Mouse (Mus musculus) cortical plate, adult 2 months (tissue): Measurements from ENCODE around the gene Lck. TPM values are rescaled to one million over a fixed set of nuclear protein-coding genes. Genes with fewer than 3 reads are reported as not detected.

Experiments used
- H3K27ac ChIP-seq: fragments of 200-500 bp; 2 replicates; pipeline ENCODE4 v1.5.1; 2012; ENCODE audit warnings: low read length, control low read depth, inconsistent platforms; ENCODE audit not compliant: insufficient read depth
- H3K4me1 ChIP-seq: fragments of 200-500 bp; 2 replicates; pipeline ENCODE4 v1.6.1; 2011; ENCODE audit warnings: low read length; ENCODE audit not compliant: control insufficient read depth, insufficient read depth
- H3K4me3 ChIP-seq: fragments of 200-500 bp; 2 replicates; pipeline ENCODE4 v1.5.1; 2011; ENCODE audit warnings: mild to moderate bottlenecking, low read length, control low read depth; ENCODE audit not compliant: insufficient read depth
- CTCF ChIP-seq: fragments of 200-500 bp; IDR thresholded peaks from 2 replicates; pipeline ENCODE4 v1.5.1; 2011; ENCODE audit warnings: mild to moderate bottlenecking, control low read depth, low read length; ENCODE audit not compliant: insufficient read depth; ENCODE audit errors: extremely low read depth
- POLR2A ChIP-seq: fragments of 200-500 bp; IDR thresholded peaks from 2 replicates; pipeline ENCODE4 v1.6.1; 2011; ENCODE audit warnings: mild to moderate bottlenecking, low read length, control low read depth; ENCODE audit not compliant: insufficient read depth; ENCODE audit errors: extremely low read depth
- polyA plus RNA-seq: library from polyadenylated mRNA; depleted of rRNA; stranded (reverse); fragments of >200 nt; gene quantifications from 2 replicates; pipeline ENCODE4 v1.2.3, GENCODE M21; 2012

The Lck gene
- polyA plus RNA-seq, 1 experiment = 2.3 TPM

DNA sequence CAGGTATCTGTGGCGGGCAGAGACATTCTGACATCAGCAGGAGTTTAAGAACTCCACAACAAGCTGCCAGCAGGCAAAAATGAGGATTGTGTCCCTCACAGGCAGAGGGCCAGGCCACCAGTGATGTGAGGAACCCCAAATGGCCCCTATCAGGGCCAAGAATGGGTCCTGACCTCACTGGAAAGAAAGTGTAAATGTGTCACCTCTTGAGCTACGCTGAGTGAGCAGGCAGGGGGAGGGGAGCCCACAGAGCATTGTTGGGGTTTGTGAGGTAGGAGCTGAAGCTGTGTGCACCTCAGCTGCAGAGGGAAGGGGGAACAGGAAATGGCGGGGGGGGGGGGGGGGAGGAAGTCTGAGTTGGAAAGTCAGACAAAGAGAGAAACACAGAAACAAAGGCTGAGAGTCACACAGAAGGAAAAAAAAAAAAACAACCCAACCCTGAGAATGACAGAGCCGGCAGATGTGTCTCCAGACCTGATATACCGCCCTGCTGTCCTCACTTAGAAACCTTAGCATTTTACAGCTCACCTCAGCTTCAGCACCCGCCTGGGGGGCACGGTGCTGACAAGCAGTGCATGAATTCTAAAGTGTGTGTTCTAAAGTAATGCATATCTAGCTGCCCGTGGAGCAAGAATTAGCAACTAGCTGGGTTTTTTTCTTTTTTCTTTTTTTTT lies 1.9 kb upstream of the Lck start:
- no peak overlapping the region for H3K27ac ChIP-seq
- no peaks in the 10 kb centered on the region for H3K4me1 ChIP-seq
- no peak overlapping the region for H3K4me3 ChIP-seq
- TF ChIP-seq CTCF (no peak), POLR2A (no peak)

DNA sequence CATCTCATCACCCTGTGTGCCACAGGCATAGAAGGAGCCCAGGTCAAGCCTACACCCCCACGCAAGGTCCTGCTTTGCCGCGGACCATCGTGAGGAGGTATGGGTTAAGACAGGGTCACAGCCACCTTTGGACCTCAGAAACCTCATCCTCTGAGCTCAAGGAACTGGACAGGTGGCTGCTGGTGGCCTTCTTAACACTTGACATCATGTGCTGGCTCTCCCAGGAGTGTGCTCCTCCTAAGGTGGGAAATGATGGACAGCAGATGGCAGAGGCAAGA lies 409 bp downstream of the Lck start:
- no peak overlapping the region for H3K4me3 ChIP-seq
- no peak overlapping the region for H3K27ac ChIP-seq
- no peaks in the 10 kb centered on the region for H3K4me1 ChIP-seq
- TF ChIP-seq POLR2A (no peak), CTCF (no peak)

DNA sequence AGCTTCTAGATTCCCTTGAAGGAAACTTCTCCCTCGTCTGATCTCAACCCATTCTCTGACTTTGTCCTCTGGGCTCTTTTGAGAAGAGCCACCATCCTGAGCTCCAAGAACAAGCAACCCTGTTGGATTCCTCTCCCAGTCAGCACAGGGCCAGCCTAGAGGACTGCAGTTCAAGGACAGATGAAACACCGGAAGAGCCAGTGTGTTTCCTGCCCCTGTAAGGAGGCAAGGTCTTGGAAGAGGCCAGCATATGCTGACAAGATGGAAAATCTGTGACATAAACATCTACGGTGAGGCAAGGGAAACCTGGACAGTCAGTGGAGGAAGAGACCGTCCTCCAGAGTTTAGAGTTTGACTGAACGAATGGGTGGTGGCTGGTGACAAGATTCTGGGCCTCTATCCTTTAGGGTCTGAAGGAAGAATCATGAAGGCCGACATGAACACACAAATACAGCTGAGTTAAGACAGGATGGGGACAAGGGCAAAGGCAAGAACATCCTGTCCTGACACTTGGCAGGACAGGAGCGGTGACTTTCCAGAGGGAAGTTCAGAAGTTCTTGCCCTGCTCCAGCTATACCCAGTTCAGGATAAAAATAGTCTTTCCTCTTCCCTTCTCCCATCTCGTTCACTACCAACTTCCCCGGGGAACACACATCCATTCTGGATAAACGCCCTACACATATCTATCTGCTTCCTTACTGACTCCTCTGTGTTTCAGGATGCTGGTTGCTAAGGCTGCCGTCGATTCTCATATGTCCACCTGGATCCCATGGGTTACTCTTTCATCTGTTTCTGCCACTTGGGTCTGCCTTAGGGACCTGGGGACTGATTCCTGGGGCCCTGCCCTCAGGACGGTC lies 977 bp downstream of the Lck start:
- Histone ChIP-seq H3K4me1 (no peaks in the 10 kb centered on the region), H3K4me3 (no peak overlapping the region), H3K27ac (no peak overlapping the region)
- no peak for TF ChIP-seq POLR2A
- no peak for TF ChIP-seq CTCF

DNA sequence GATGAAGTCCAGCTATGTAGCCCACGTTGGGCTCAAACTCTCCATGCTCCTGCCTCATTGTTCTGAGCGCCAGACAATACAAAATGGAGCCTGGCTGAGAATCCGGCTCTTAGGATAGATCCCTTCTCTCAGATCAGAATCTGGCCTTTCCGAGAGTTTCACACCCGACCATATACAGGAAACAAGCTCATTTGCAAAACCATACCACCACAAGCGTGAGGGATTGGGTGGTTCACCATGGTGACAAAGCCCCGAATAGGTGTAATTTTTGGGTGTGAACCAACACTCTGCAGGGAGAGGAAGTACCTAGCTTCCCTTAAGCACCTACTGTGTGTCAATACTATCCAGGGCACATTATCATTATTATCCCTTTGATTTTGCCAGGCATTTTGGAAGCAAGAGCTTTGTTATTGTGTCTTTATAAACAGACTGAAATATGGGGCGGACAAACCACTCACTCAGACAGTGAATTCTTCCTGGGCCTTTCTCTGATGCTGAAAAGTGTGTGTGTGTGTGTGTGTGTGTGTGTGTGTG lies 1.8 kb downstream of the Lck start:
- Histone ChIP-seq H3K4me3 (no peak overlapping the region), H3K27ac (no peak overlapping the region), H3K4me1 (no peaks in the 10 kb centered on the region)
- TF ChIP-seq CTCF = no peak
- no peak for TF ChIP-seq POLR2A

DNA sequence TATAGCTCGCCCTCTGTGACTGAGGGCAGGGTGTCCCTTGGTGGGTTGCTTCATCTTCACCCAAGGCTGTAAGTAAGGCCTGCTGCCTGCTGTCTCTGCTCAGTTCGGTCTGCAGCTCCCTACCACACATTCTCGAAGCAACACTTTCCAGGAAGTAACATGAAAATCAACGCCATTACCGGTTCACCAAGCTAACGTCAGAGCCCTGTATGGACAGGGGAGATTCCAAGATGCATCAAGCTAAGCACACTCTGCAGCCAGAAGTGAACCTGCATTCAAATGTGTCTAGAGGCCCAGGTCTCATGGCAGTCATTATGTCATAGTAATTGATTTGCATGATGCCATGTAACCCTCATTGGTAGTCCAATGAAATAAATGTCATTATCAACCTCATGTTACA lies 3.4 kb downstream of the Lck start:
- H3K4me3 ChIP-seq = no peak overlapping the region
- no peaks in the 10 kb centered on the region for H3K4me1 ChIP-seq
- TF ChIP-seq CTCF = no peak
- TF ChIP-seq POLR2A = no peak
- H3K27ac ChIP-seq = no peak overlapping the region

DNA sequence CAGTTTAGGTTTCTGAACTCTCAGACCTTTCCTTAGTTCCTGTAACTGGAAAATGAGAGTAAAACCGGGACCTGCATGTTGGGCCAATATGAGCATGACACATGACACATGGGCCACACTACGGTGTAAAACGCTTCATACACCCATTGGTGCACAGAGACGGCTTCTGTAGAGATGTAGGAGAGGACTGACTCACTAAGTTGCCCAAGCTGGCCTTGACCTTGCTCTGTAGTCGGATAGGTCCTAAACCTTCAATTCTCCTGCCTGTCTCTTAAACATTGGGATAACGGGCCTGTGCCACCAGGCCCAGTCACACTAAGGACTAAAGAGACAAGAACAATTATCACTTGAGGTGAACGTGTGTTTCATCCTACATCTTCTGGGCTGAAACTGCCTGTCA lies 5.1 kb downstream of the Lck start:
- Histone ChIP-seq H3K27ac (no peak overlapping the region), H3K4me1 (no peaks in the 10 kb centered on the region), H3K4me3 (no peak overlapping the region)
- TF ChIP-seq POLR2A (no peak), CTCF (no peak)

DNA sequence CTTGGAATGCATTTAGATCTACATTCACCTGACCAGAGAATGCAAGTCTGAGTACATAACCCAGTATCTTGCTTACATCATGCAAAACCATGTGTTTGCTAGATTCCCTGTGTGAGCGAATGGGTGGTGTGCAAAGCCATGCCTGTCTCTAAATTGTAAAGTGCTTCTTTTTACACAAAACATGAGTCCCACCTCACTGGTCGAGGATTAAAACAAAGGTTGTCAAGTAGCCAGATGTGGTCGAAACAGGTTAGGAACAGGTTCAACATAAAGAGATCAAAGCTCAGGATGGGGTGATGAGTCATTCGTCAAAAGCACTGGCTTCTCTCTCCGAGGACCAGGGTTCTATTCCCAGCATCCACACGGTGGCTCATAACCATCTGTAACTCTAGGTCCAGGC lies 8.3 kb downstream of the Lck start:
- TF ChIP-seq POLR2A = no peak
- H3K4me3 ChIP-seq = no peak overlapping the region
- H3K27ac ChIP-seq = no peak overlapping the region
- H3K4me1 ChIP-seq = no peaks in the 10 kb centered on the region

DNA sequence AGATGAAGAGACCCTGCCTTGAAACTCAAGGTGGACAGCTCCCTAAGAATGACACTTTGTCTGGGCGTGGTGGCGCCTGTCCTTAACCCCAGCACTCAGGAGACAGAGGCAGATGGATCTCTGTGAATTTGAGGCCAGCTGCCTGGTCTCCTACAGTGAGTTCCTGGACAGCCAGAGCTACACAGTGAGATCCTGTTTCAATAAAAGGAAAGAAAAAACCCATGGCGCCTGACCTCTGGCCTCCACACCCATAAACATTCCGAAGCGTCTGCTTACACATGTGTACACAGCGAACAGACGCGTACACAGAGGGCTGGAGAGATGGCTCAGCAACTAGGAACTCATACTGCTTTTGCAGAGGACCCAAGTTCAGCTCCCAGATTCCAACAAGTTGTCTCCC lies 9.7 kb downstream of the Lck start:
- no peak overlapping the region for H3K4me3 ChIP-seq
- H3K4me1 ChIP-seq = no peaks in the 10 kb centered on the region
- TF ChIP-seq CTCF (no peak), POLR2A (no peak)
- no peak overlapping the region for H3K27ac ChIP-seq

DNA sequence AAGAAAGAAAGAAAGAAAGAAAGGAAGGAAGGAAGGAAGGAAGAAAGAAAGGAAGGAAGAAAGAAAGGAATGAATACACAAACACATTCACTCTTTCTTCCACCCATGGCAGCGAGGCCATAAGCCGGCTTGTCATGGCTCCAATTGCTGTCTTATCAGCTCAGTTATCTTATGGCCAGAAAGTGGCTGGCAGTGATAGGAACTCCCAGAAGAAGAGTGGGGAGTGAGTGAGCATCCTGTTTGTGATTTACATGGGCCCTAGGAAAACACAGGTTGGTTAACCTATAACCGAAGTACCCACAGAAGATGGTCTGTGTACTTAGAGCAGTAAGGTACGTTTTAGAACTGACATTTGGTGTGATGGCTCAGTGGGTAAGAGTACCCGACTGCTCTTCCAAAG lies 12.3 kb downstream of the Lck start:
- Histone ChIP-seq H3K27ac (no peak overlapping the region), H3K4me3 (no peak overlapping the region), H3K4me1 (no peaks in the 10 kb centered on the region; the same call in 1 of the 2 replicates)
- TF ChIP-seq POLR2A (no peak), CTCF (no peak)
